8 mouse cellular contexts compared by ENCODE assay signal in the genomic region with DNA sequence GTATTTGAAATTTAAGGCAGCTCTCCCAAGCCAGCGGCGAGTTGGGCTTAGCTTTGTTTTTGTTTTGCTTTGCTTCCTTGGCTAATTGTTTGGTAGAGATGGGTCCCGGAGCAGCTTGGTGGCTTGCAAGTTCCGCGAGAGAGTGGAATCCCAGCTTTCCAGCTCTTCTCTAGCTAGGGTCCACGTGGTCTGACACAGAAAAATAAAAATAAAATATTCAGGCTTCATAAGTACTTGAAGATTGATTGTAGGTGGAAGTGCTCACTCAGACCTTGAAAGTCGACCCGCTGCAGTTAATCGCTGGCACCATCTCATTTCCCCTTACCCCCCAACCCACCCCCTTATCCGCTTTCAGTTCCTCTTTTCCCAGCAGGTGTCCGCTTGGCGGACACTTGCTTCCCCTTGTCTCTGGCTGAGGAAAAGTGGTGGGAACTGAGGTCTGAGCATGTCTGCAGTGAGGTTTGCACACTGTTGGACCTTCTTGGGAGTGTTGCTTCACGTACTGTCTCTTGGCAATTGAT.
A peak's percentile ranks its signal among the peaks of the same experiment; 100 is the strongest.
DNase-seq lines count a peak whose midpoint lies in the region; ATAC-seq lines count a peak whose summit lies in the region.

No protein-coding gene starts in this region.

- no peaks in the 10 kb centered on the region for H3K36me3 ChIP-seq in embryonic facial prominence, embryonic 14.5 days (ENCODE audit: control insufficient read depth, insufficient read depth, low read length)
- no peaks in the 10 kb centered on the region for H3K36me3 ChIP-seq in limb, embryonic 12.5 days
- no peaks in the 10 kb centered on the region for H3K36me3 ChIP-seq in midbrain, embryonic 10.5 days

- peak overlapping the region; percentile 47 for H3K9ac ChIP-seq in embryonic facial prominence, embryonic 14.5 days (ENCODE audit: low read depth, low read length)
- H3K9ac ChIP-seq in limb, embryonic 12.5 days (replicated peaks) = peak overlapping the region; percentile 37; the same call in 1 of the 2 replicates

- H3K4me2 ChIP-seq in embryonic facial prominence, embryonic 14.5 days (ENCODE audit: low read depth, low read length) = peak overlapping the region; percentile 60
- peak overlapping the region; percentile 70 for H3K4me2 ChIP-seq in limb, embryonic 12.5 days

- WGBS in embryonic facial prominence, embryonic 14.5 days = 3% methylated on average over 13 of the region's 13 CpGs
- WGBS in limb, embryonic 12.5 days = 4% methylated on average over 13 of the region's 13 CpGs
- WGBS in midbrain, embryonic 10.5 days = 2% methylated on average over 13 of the region's 13 CpGs

- peak; percentile 30 to 34 for DNase-seq in adrenal gland, adult 18-20 months (ENCODE audit: low spot score in 2 of 2)
- DNase-seq in adrenal gland, postnatal 25 days = no peak
- DNase-seq in CD4-positive, CD25-positive, alpha-beta regulatory T cell, adult 2 months (ENCODE audit: low read depth, low spot score) = peak; percentile 32
- peak; percentile 47 for DNase-seq in embryonic facial prominence, embryonic 14.5 days (ENCODE audit: low spot score)
- no peak for DNase-seq in midbrain, embryonic 10.5 days (ENCODE audit: low spot score)
- DNase-seq in testis, postnatal 10 days (ENCODE audit: low spot score) = peak; percentile 52

- H3K4me3 ChIP-seq in embryonic facial prominence, embryonic 14.5 days (ENCODE audit: low read depth, low read length) = peak overlapping the region; percentile 30
- H3K4me3 ChIP-seq in limb, embryonic 12.5 days (replicated peaks) = peak overlapping the region; percentile 37
- H3K4me3 ChIP-seq in midbrain, embryonic 10.5 days = peak overlapping the region; percentile 46

- H3K9me3 ChIP-seq in embryonic facial prominence, embryonic 14.5 days (ENCODE audit: control insufficient read depth, low read length) = no peaks in the 10 kb centered on the region
- H3K9me3 ChIP-seq in limb, embryonic 12.5 days = no peaks in the 10 kb centered on the region
- H3K9me3 ChIP-seq in midbrain, embryonic 10.5 days (replicated peaks) = no peaks in the 10 kb centered on the region

- ATAC-seq in embryonic facial prominence, embryonic 14.5 days (ENCODE audit: low read depth) = peak; percentile 53
- ATAC-seq in hematopoietic stem cell, adult 5-6 weeks (replicated peaks in 1 of 2; ENCODE audit: insufficient read depth in 1 of 2, low FRiP score in 2 of 2, low TSS enrichment in 1 of 2, low read depth in 1 of 2, poor library complexity in 2 of 2, severe bottlenecking in 2 of 2) = peak; percentile 58 to 70
- no peak for ATAC-seq in limb, embryonic 12.5 days (ENCODE audit: insufficient number of reproducible peaks, insufficient read depth, low FRiP score, low TSS enrichment, low read depth)

- no peaks in the 10 kb centered on the region for H3K27me3 ChIP-seq in embryonic facial prominence, embryonic 14.5 days (replicated peaks; ENCODE audit: control insufficient read depth, insufficient read depth, low read length)
- peaks cover 9% of the 10 kb centered on the region; the same call in 1 of the 2 replicates for H3K27me3 ChIP-seq in limb, embryonic 12.5 days
- peaks cover 76% of the 10 kb centered on the region for H3K27me3 ChIP-seq in midbrain, embryonic 10.5 days (ENCODE audit: low read depth, poor library complexity, severe bottlenecking)

- no peak overlapping the region for H3K27ac ChIP-seq in embryonic facial prominence, embryonic 14.5 days (replicated peaks; ENCODE audit: low read depth, low read length)
- H3K27ac ChIP-seq in limb, embryonic 12.5 days = 0 out of 2 replicates have a peak overlapping the region, but pooled peaks have one; percentile 17
- H3K27ac ChIP-seq in midbrain, embryonic 10.5 days (replicated peaks) = peak overlapping the region; percentile 88

- no peaks in the 10 kb centered on the region for H3K4me1 ChIP-seq in embryonic facial prominence, embryonic 14.5 days (ENCODE audit: control insufficient read depth, insufficient read depth, low read length)
- peaks cover 21% of the 10 kb centered on the region; the same call in 1 of the 2 replicates for H3K4me1 ChIP-seq in limb, embryonic 12.5 days (replicated peaks)
- peaks cover 47% of the 10 kb centered on the region for H3K4me1 ChIP-seq in midbrain, embryonic 10.5 days

Comparison
In these comparisons a context has a peak if more than half of its experiments do, and no peak if none do; other contexts are left out.
1. DNase-seq: peak in adrenal gland, adult 18-20 months (2 of 2), CD4-positive, CD25-positive, alpha-beta regulatory T cell, adult 2 months (single experiment), embryonic facial prominence, embryonic 14.5 days (single experiment) and testis, postnatal 10 days (single experiment); none in adrenal gland, postnatal 25 days (single experiment) and midbrain, embryonic 10.5 days (single experiment).
2. Peak in every context shown above with its lines, with median percentiles within 50 percentile points of each other: H3K4me3 ChIP-seq.